ENCODE assay signal across 7 mouse cellular contexts in genomic region chr16:94313229-94314030, GRCm38 (mm10). TPM values are rescaled to one million over a fixed set of nuclear protein-coding genes. Genes with fewer than 3 reads are reported as not detected.
DNase-seq lines count a peak whose midpoint lies in the region; ATAC-seq lines count a peak whose summit lies in the region.

Gene Hlcs (minus strand): TSS chr16:94313571.

- H3K27ac ChIP-seq in limb, embryonic 10.5 days = peak within 1 kb of the TSS; percentile 99
- H3K27ac ChIP-seq in midbrain, embryonic 13.5 days = peak within 1 kb of the TSS; percentile 99

- H3K9ac ChIP-seq in midbrain, embryonic 13.5 days (replicated peaks) = peak within 1 kb of the TSS; percentile 84

- no peaks in the 10 kb centered on the region for H3K9me3 ChIP-seq in limb, embryonic 10.5 days (replicated peaks)
- H3K9me3 ChIP-seq in midbrain, embryonic 13.5 days = no peaks in the 10 kb centered on the region

- no peaks in the 10 kb centered on the region for H3K27me3 ChIP-seq in limb, embryonic 10.5 days (ENCODE audit: low read depth, poor library complexity, severe bottlenecking)
- H3K27me3 ChIP-seq in midbrain, embryonic 13.5 days = no peaks in the 10 kb centered on the region

- peaks cover 11% of the 10 kb centered on the region for H3K4me1 ChIP-seq in limb, embryonic 10.5 days
- peaks cover 20% of the 10 kb centered on the region for H3K4me1 ChIP-seq in midbrain, embryonic 13.5 days (replicated peaks)

- peak within 1 kb of the TSS; percentile 58 for H3K4me2 ChIP-seq in midbrain, embryonic 13.5 days (replicated peaks)

- H3K36me3 ChIP-seq in limb, embryonic 10.5 days = no peaks in the 10 kb centered on the region; the same call in 1 of the 2 replicates
- no peaks in the 10 kb centered on the region for H3K36me3 ChIP-seq in midbrain, embryonic 13.5 days

- peak within 1 kb of the TSS; percentile 81 for H3K4me3 ChIP-seq in limb, embryonic 10.5 days
- peak within 1 kb of the TSS; percentile 63 for H3K4me3 ChIP-seq in midbrain, embryonic 13.5 days (replicated peaks)

- ATAC-seq in midbrain, embryonic 13.5 days = peak; percentile 90

- 1% methylated on average over 64 of the region's 64 CpGs for whole genome bisulfite sequencing in limb, embryonic 10.5 days
- under 1% methylated on average over 56 of the region's 64 CpGs for WGBS in midbrain, embryonic 13.5 days

- peak; percentile 96 for DNase-seq in adrenal gland, adult 8-10 months
- DNase-seq in embryo, embryonic 9.5 days (ENCODE audit: extremely low spot score) = peak; percentile 98
- no peak for DNase-seq in gonadal fat pad, adult 2 months (ENCODE audit: low read depth)
- DNase-seq in kidney, adult 11 months = peak; percentile 96
- peak; percentile 99 for DNase-seq in limb, embryonic 10.5 days (ENCODE audit: low spot score)
- DNase-seq in spleen, adult 12 weeks (ENCODE audit: low spot score) = peak; percentile 95

RNA-seq across cellular contexts. Expression of gene Hlcs, which starts in this region (rescaled TPM):
- total RNA-seq in adrenal gland, adult 8-10 months (2022) = 10 to 100 TPM; 20.7 to 31.7 (median 24.9) TPM
- polyA plus RNA-seq in gonadal fat pad, adult 2 months (2012; rRNA removed) = 13.0 and 13.6 TPM in 2 replicates
- 10.1 and 11.7 TPM in 2 replicates for polyA plus RNA-seq in limb, embryonic 10.5 days (2016; fragmentation: Nextera tagmentation; extraction: Ambion mirVana)
- 9.2 and 9.8 TPM in 2 replicates for polyA plus RNA-seq in midbrain, embryonic 13.5 days (2015; fragmentation: Nextera tagmentation; extraction: Ambion mirVana)
